16 mouse cellular contexts compared by ENCODE assay signal in genomic region chr4:65383070-65383469, GRCm38 (mm10).
"Had no signal": no experiment of that assay in that cellular context is flagged by ENCODE, and none has a peak within 500 bp of the region (broad histone marks: within the 10 kb centered on the region; RNA-seq: fewer than 3 reads in every experiment).

No protein-coding gene starts in this region.

- H3K4me2 ChIP-seq: neural tube, embryonic 13.5 days; neural tube, embryonic 15.5 days; stomach, embryonic 15.5 days had no signal

- DNase-seq: retina, postnatal 1 day; right cerebral cortex, adult 18-20 months; right cerebral cortex, postnatal 14 days; right cerebral cortex, postnatal 25 days; right cerebral cortex, postnatal 4 days; spleen, adult 18-20 months; thymus, adult 18-20 months; thymus, adult 2 months; thymus, postnatal 14 days; thymus, postnatal 25 days; thymus, postnatal 36 days; thymus, postnatal 4 days had no signal

- H3K4me3 ChIP-seq: neural tube, embryonic 13.5 days; neural tube, embryonic 15.5 days; stomach, embryonic 15.5 days had no signal

- H3K4me1 ChIP-seq: neural tube, embryonic 13.5 days; neural tube, embryonic 15.5 days; stomach, embryonic 15.5 days had no signal

- H3K36me3 ChIP-seq: neural tube, embryonic 13.5 days; neural tube, embryonic 15.5 days; stomach, embryonic 15.5 days had no signal

- H3K27me3 ChIP-seq: neural tube, embryonic 13.5 days; neural tube, embryonic 15.5 days; stomach, embryonic 15.5 days had no signal

- H3K9ac ChIP-seq: neural tube, embryonic 13.5 days; neural tube, embryonic 15.5 days; stomach, embryonic 15.5 days had no signal

- H3K27ac ChIP-seq: neural tube, embryonic 13.5 days; neural tube, embryonic 15.5 days; stomach, embryonic 15.5 days; stomach, postnatal 0 days had no signal

- H3K9me3 ChIP-seq: neural tube, embryonic 13.5 days; neural tube, embryonic 15.5 days; stomach, embryonic 15.5 days had no signal
